Mouse (Mus musculus) layer of hippocampus, postnatal 36 days (tissue): ENCODE measurements at regions not wholly inside any gene's neighbourhood (a gene's known extent, or its start where the extent isn't known, plus 50 kb on each side); places are given as distances from the start of the nearest gene placed in this dataset.

Source experiments
- DNase-seq, 2 experiments: peaks; one replicate each; pipeline ENCODE4 v3.0.0; 2022

DNA sequence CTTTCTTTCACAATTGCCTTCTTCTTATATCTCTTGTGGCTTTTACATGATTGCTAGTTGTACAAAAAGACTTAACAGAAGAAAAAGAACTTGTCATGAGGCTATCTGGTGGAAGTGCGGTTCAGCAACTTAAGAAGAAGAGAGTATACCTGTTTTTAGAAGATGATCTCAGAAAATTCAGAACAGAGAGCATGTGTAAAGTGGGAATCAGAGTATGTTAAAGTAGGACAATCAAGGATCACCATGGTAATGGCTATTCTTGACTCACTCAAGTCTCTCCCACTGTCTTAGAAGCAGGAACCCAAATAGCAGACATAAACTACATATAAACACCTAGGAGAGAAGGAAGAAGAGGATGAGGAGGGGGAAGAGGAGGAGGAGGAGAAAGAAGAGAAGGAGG, 857.9 kb upstream of the Nr2f1 start:
- DNase-seq = no peak

DNA sequence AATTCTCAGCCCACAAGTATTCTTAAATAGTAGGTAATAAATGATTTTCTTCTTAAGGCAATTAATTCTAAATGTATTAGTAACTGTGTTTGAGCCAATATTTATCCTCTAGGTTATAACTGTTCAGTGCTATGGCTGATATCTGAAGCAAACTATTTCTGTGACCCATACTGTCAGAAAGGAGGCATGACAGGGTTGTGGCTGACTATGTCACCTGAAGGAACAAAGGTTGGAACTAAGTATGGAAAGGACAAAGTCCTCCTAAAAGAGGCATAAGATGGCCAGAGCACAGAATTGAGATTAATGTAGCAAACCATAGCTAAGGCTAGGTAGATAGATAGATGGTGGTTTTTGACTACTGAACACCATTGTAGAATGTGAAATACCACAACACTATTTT, 854.9 kb upstream of the Nr2f1 start:
- no peak for DNase-seq

DNA sequence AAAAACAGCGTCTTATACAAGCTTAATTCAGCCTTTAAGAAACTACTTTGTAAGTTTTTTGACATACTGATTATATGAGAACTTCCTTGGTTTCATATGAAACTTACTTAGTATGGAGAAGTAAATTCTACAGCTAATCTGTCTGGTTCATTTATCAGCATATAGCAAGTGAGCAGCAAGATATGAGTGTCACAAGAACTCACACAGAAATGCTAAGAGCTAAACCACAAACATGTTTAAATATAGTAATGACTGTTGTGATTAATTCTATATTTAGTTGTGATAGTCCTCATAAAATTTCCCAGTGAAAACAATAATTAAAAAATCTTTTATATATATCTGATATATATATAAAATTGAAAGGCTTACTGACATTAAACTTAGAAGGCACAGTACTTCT, 853.9 kb upstream of the Nr2f1 start:
- no peak for DNase-seq

DNA sequence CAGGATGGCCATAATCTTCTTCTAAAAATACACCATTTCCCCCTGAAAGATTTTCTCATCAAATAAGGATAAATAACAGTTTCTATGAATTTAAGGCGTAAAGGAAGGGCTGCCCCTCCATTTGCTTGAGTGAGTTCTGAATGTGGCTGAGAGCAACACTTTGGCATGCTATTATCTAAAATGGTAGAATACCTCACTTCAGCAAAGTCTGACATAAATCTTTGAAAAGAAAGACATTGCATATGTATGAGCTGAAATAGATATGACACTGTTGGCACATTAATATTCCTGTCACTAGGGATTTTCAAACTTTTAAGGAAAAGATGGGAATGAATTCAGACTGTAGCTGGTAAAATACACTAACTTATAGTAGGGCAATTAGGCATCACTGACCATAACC, 847.7 kb upstream of the Nr2f1 start:
- no peak for DNase-seq

DNA sequence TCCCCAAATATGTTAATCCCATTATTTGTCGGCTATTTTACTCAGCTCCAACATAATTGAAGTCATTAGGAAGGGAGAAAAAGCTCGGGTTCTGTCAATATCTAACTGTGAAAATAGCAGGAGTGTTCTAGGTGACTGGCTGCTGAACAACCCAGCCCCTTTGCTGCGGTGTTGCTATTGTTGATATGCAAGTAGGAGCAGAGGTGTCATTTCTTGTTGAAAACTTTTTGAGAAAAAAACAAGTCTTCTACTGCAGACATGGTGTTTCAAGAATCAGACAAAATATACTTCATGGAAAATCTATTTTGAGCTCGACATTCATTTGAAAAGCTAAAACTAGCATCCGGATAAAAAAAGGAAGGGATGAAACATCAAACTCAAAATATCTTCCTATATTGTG, 845.1 kb upstream of the Nr2f1 start:
- no peak for DNase-seq

DNA sequence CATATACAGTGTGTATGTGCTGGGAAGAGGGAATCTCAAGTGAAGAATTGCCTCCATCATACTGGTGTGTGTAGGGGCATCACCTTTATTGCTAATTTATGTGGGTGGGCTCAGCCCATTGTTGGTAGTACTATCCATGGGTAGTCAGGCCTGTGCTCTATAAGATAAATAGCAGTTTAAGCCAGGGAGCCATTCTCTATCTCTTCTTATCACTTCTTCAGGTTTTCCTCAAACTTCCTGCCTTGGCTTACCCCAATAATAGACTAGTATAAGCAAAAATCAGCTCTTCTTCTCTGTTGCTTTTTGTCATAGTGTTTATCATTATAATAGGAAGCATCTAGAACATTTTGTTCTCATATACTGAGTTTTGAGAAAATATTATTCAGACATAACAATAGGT, 838.3 kb upstream of the Nr2f1 start:
- DNase-seq = no peak

GRCm38 (mm10) chr13:79035276-79035675, 835.7 kb upstream of the Nr2f1 start:
- no peak for DNase-seq

DNA sequence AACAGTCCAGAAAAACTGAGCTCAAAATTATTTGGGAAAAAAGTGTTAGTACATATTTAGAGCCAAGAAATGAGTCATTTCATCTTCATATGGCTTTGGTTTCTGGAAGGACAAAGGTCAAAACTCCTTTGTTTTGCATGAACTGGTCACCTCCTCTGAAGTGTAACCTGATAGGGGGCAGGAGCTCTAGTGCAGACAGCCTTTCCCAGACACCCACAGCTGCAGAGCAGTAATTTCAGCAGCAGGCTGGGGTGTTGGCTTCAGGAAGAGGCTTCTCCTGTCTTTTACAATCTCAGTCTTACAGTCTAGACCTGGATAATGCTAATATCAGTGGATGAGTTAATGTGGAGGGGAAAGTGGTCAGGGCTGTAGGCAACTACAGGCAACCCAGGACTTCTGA, 830.4 kb upstream of the Nr2f1 start:
- DNase-seq = no peak

DNA sequence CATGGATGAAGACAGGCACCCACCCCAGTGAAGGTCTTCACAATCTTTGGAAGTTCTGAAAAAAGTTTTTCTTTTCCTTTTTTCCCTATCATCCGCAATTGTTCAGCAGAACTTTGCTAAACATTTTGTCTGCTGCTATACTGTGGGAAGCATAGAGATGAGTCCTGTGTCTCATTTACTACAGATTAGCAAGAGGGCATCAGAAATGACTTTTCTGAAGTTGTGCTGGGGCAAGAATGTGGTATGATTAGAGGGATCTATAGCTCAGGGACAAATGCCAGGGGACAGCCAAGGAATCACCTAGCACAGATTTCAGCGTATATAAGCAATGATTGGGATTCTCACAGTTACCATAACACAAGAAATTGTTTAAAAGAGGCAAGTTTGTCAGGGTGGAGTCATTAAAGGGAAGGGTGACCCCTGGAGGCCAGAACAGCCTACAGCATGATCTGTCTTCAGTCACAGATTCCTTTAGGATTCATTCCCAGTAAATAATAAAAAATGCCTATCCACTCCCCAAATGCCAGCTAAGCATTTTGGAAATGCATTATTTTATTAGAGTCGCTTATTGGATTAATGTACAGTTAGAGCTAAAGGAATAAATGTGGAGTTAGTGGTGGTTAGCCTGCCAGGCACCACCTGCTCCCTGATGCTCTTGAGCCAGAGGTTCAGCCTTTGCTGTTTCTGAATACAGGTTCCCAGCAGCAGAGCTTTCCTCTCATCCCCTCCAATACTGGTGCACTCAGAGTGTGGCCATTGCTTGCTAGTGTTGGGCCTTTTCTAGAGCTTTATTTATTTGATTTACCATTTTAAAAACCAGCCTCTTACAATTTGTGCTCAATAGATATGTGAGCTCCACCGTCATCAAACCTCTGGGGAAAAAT, 828.6 kb upstream of the Nr2f1 start:
- peak; percentile 3 to 16 for DNase-seq

DNA sequence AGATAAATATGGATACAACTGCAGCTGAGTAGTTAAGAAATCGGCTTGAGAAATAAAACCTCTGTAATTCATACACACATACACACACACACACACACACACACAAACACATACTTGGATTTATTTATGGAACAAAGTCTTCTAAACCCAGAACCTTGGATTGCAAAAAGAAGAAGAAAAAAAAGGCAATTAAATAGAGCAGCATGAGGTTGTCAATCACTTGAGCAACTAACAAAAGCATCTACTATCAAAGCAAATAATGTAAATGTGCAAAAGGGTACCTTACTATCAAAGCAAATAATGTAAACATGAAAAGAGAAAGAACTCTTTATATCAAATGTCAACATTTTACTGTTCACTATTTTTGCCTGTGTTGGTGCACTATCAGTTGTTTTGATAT, 826.1 kb upstream of the Nr2f1 start:
- no peak for DNase-seq

- DNase-seq = no peak
Measured at GRCm38 (mm10) chr13:79018051-79018450, 818.5 kb upstream of the Nr2f1 start.

DNA sequence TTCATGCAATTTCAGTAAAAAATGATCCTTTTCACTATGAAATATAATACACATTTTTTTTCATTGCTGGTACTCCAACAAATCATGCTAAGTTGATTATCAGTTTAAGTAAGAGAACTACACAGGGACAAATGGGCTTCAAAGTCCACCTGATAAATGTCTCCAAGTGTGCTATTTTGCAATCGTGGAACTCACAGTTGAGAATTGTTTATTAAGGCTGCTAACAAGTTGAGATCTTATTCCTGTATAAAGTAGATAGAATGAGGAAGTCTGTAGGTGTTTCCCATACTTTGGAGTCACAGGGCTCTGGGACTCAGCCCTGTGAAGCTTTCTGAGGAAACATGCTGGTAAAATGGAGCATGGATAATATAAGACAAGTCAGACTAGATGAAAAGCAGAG, 803.8 kb upstream of the Nr2f1 start:
- no peak for DNase-seq

DNA sequence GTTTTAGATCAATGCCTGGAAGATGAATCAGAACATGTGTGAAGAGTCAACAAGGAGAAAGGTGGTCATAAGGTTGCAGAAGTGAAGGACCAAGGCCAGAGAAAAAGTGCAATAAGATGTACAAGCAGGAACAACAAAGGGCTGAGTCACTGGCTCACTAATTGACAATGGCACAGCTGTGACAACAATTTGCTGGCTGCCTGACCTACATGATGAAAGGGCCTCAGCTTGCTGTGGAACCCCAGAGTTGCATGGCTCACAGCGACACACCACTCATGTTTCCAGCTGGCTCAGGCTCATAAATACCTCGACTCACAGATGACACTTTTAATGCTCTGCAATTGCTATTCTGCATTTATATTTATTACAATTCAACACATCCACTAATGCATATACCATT, 799.3 kb upstream of the Nr2f1 start:
- no peak for DNase-seq

GRCm38 (mm10) chr13:78992326-78992725, 792.8 kb upstream of the Nr2f1 start:
- DNase-seq = no peak

DNA sequence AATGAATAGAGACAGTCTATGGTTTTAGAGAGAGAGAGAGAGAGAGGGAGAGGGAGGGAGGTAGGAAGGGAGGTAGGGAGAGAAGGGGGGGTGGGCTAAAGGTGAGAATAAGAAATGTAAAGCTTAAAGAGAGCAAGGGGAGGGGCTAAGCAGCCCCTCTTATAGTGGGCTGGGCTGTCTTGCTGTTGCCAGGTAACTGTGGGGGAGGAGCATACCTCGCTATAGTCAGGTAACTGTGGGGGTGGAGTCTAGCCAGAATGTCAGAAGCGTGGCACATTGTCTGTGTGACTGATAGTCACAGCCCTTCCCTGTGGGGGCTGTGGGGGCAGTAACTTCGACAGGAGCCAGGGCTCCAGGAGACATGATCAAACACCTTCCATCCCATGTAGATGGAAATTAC, 786.4 kb upstream of the Nr2f1 start:
- DNase-seq = no peak

GRCm38 (mm10) chr13:78977224-78977780, 777.7 kb upstream of the Nr2f1 start:
- no peak for DNase-seq

- DNase-seq = no peak
Measured at GRCm38 (mm10) chr13:78938351-78938741, 738.8 kb upstream of the Nr2f1 start.

GRCm38 (mm10) chr13:78937389-78938350, 738.1 kb upstream of the Nr2f1 start:
- peak in 1 of 2 experiments; percentile 7 for DNase-seq

- DNase-seq = no peak
Measured at GRCm38 (mm10) chr13:78935990-78936650, 736.6 kb upstream of the Nr2f1 start.

DNA sequence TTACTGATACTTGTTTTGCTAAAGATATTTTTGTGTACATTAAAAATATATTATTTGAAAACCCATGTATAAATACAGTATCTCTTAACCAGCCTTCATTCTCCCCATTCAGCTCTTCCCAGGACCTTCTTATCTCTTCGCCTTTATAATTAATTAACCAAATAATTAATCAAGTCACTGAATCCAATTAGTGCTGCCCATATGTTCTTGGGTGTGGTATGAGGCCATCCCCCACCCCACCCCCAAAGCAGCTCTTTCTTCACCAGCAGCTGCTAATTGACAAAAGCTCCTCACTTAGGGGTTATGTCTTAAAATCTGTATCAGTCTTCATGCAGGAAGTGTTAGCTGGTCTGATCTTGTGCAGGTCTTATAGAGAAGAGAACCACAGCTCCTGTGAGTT, 728.8 kb upstream of the Nr2f1 start:
- DNase-seq = no peak

DNA sequence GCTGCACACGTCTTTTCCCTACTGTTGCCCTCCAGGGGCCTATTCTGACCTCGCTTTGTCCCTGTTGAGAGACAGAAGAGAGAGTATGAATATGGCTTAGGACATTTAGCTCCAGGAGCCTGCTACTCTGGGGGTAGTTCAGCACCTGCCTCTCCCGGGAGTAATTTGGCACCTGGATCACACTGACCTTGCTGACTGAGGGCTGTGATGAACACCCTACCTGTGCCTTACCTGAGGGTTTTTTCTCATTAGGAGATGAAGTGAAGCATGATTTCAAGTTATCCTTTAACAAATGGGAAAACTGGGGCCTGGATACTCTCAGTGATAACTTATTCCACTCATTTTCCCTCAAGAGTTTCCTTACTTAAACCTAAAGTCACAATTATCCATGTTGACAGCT, 721.2 kb upstream of the Nr2f1 start:
- DNase-seq = no peak

DNA sequence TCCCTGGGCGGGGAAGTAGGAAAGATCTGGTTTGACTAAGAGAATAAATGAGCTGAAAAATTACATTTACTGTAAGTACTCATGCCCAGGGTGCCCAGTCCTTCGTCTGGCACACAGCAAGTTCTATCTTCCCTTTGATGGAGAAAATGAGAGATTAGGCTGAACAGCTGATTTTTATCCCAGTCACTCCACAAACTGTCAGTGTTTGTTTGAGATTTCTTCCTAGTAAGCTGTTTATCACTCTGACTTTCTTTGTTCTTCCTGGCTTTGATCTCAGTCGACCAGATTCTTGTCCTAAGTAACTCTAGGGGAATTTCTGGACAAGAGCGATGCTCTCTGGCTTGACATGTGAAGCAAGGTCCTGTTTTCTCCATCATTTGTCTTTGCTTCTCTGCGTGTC, 710.3 kb upstream of the Nr2f1 start:
- no peak for DNase-seq

- DNase-seq = no peak
Measured at GRCm38 (mm10) chr13:78904102-78904501, 704.5 kb upstream of the Nr2f1 start.
